Mouse (Mus musculus) cerebellum, postnatal 4 days (tissue): ENCODE data around the gene Olfr827.

Experiments used
- DNase-seq, 2 experiments: peaks; one replicate each; pipeline ENCODE4 v3.0.0; 2022; ENCODE audit warnings: low spot score in 2 of 2, mixed read lengths in 1 of 2

Olfr827 gene

DNA sequence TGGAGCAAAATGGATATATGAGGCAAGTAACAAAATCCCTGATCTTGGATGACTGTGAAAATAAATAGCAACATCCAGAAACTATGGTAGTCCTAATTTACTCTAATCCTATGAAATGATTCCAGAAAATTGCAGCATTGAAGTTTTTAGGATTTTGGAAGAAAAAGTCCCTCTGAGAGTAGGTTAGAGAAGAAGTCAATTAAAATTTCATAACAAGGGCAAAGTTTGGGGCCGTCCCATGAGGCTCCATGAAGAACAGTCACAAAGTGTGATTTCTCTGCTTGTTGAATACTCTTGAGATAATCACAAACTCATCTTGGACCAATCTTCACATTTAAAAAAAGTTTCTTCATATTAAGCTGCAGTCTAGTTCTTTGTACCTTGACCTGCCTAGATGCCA lies at the start of gene Olfr827:
Olfr827 (minus strand) TSS at position 101 of the 400 bp plus-strand sequence.
- DNase-seq = no peak

DNA sequence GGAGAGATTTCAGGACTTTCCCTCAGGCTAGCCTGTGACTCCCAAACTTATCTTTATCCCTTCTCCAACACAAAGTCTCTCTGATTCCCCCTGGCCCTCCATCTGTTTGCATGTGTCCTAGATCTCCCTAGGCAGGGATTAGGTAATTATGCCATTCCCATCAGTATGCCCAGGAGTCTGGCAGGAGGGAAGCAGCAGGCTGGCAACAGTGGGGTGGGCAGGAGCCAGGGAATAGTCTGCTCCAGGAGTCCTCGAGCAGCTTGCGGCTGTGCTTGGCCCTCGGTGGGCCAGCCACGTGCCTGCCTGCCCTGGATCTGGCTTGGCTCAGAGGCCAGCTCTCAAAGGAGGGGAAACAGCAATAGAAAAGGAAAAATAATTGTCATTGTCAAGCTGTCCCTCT lies 49.0 kb upstream of the Olfr827 start:
- DNase-seq = peak in 1 of 2 experiments; percentile 58

DNA sequence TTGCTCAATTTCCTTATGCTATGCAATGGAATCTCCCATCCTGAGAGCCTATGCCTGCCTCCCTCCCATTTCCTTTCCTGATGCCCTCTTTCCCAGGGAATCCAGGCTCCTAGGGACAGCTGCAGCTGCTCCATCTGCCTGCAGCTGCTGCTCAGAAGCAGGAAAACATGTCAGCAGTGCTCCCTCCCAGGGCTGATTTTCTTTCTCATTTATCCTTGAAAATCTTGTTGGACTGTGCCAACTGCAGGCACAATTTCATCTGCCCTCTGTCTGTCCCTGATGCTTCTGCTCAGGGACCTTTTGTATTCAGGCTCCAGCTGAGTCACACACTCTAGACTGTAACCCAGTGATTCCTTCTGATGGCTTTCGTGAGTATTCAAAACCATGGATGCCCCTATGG lies 45.3 kb upstream of the Olfr827 start:
- DNase-seq = no peak

DNA sequence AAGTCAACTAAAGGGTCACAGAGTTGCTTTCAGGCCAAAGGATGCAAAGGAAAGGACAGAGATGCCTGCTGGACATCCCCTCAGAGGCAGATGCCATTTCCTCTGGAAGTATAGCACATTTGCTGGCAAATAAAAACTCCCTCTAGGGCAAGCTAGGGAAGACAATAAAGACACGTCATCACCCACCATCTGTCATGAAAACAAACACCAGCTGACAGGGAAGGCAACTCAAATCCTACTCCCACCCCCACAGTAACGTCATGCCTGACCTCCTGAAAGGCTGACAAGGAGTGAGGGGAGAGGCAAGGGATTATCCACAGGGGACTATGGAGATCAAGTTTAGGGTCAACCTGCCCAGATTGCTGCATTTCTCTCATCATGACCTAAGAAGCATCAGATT lies 30.1 kb upstream of the Olfr827 start:
- no peak for DNase-seq

DNA sequence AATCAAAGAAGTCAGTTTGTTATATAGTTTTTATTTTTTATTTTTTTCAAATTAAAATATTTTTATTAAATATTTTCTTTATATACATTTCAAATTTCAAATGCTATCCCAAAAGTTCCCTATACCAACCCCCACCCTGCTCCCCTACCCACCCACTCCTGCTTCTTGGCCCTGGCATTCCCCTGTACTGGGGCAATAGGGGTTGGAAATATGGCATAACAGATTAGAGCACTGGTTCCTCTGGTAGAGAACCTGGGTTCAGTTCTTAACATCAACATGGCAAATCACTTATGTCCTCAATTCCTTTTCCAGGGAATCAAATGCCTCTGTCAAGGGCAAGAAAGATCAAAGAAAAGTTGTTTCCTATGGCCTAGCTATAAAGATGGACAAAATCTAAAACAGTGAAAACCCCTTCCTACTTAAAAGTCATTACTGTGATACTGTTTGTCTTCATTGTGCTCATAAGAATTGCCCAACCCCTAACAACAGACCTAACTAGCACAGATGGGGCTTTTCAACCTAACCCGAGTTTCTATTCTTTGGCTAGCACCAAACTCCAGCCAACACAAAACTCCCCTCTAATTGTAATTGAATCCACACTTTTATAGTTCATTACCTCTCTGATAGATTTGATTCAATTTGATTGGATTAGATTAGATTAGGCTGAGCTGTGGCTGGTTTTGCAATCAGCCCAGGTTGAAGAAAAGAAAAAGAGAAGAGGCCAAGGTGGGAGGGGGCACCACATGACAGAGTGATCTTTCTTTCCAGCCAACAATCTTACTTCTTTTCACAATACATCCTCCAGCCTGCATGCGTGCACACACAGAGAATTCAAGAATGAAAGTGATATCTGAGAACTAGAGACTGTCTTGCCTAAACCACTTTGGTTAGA lies 24.4 kb upstream of the Olfr827 start:
- DNase-seq = no peak

DNA sequence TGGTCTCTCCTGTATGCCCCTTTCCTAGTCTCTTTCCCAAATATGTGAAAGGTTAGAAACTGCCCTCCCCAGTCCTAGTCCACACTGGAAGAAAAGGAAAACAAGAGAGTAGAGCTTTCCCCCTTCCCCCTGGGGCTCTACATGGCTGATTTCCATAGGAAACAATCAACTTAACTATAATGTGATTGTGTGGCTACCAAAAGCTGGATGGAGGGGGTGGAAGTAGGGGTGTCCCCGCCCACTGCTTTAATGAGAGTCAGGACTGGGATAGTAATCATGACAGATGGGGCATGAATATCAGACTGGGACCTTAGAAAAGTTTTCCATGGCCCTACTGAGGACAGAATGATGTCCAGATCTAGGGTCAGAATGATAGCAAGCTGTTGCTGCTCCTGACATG lies 20.4 kb upstream of the Olfr827 start:
- DNase-seq = no peak

DNA sequence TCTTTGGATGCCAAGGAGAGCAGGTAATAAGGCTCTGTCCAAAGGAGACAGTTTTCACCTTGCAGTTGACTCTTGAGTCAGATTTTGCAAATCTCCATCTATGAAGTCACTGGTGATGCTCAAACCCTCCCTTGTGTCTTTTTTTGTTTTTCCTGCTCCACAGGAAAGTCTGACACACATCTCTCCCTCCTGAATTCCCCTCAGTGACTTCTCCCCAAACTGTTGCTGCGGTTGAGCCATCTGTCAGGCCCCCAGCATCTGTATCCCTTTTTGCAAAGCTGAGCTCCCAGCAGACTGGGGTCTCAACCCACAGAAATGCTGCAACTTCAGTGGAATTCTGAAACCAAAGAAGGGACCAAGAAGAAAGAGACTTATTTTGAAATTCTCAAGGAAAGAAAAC lies 17.9 kb upstream of the Olfr827 start:
- DNase-seq = no peak

DNA sequence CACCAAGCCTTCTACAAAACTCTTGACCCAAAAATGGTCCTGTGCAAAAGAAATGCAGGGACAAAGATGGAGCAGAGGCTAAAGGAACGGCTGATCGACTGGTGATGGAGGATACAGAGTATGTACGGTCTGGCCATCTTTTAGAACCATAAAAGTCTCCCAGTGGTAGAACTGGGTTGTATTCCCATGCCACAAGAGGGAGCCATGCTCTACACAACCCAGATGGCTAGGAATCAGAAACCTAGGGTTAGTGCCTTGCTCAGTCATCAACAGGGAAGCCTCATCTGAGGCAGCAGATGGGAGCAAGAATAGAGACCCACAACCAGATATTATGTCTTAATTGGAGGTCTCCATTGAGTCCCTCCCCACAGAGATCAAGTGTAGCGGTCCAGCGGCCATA lies 15.4 kb upstream of the Olfr827 start:
- DNase-seq = no peak

DNA sequence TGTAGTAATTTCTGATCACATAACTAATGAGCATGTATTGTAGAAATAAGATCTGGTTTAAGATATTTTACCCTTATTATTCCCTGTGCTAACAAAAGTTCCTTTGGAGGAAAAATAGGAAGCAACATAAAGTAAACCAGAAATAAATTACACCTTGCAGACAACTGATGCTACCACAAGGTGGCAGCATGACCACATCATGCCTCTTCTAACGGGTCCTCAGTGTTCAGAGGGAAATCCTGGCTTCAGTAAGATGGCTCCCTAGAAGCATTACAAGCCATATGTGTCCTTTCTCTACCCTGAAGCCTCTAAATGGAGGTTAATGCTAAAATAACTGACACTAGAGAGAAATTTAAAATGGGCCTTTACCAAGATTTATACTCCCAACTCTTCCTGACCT lies 14.0 kb upstream of the Olfr827 start:
- DNase-seq = peak in 1 of 2 experiments; percentile 52

DNA sequence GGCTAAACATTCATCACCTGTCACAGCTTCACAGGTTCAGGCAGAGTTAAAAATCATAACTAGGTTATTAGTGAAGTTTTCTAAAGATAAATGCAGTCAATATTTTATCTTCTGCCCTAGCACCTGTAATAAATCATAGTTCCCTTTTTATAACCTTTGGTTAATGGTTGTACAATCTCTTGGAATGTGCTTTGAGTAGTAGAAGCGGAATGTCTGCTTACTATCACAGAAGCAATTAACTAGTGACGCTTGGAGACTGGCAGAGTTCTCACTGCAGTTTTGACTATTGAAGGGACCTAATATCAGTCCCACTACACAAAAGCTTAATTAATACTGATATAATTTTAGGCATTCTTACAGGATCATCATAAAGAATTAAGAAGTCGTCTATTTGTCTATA lies 10.8 kb upstream of the Olfr827 start:
- no peak for DNase-seq

DNA sequence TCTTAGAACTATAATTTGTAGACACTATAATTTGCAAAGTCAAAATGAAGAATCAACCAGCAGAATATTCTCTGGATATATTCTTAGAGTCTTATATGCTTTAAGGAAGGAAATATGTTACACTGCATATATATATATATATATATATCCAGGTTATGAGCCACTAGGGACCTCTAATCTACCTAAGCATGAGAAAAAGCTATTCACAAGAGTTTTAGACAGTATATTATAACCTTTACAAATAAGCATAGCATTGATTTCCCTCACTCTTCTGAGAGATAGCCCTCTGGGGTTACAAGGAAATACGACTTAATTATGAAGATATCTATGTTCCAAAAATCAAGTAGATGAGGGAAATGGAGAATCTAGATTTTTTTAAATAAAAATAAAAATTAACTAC lies 30.1 kb downstream of the Olfr827 start, which contains the start of gene Olfr826:
Olfr826 (minus strand) TSS at position 101 of the 400 bp plus-strand sequence.
- DNase-seq = no peak

DNA sequence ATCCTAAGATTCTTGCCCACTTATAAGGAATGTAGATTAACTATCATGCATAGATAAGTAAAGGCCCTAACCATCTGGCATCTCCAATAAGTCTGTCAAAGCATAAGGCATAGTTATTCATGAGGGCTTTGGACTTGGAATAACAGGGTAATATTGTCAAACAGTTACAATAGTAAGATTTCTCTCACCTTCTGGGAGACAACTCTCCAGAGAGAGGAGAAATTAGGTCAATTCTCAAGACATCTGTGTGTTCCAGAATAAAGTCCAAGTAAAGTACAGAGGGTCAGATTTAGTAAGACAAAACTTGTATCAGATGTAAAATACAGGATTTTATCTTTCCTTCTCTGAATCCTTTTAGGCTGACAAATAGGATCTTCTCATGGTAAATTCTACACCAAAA lies 47.5 kb downstream of the Olfr827 start, which contains the start of gene Olfr825:
Olfr825 (minus strand) TSS at position 101 of the 400 bp plus-strand sequence.
- no peak for DNase-seq

DNA sequence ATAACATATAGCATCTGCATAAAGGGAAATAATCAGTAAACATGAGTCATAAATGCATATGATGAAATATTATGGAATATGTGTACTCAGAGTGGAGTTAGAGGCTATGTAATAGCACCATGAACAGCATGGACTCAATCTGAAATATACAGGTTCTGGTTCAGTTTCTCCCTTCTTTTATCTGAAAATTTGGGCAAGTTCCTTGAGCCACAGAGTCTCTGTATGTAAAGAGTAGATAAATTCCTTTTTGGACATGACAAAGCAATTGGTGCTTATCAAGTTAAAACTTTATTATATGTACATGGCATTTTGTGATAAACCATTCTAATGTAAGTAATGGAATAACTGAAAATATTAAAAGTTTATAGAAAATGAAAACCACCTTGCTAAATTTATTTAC lies 49.0 kb downstream of the Olfr827 start:
- DNase-seq = no peak
